20 mouse cellular contexts compared by ENCODE assay signal in genomic region chr7:24853233-24853563, GRCm38 (mm10). TPM values are rescaled to one million over a fixed set of nuclear protein-coding genes. Genes with fewer than 3 reads are reported as not detected.
DNase-seq lines count a peak whose midpoint lies in the region; ATAC-seq and TF ChIP-seq lines count a peak whose summit lies in the region.
"Had no signal": no experiment of that assay in that cellular context is flagged by ENCODE, and none has a peak within 500 bp of the region (broad histone marks: within the 10 kb centered on the region; RNA-seq: fewer than 3 reads in every experiment).

No protein-coding gene starts in this region.

- TF ChIP-seq CTCF in lung, embryonic 14.5 days (IDR thresholded peaks at IDR 0.05; ENCODE audit: low read depth) = no peak
- TF ChIP-seq CTCF in liver, postnatal 0 days (IDR thresholded peaks at IDR 0.05; ENCODE audit: low read depth) = no peak

- no peaks in the 10 kb centered on the region for H3K27me3 ChIP-seq in lung, embryonic 14.5 days (ENCODE audit: insufficient read depth, low read length)
- H3K27me3 ChIP-seq in erythroblast, embryonic 14.5 days (ENCODE audit: control insufficient read depth) = no peaks in the 10 kb centered on the region
- no peaks in the 10 kb centered on the region for H3K27me3 ChIP-seq in liver, postnatal 0 days (ENCODE audit: insufficient read depth, low read length)
- H3K27me3 ChIP-seq: hindbrain, embryonic 12.5 days; limb, embryonic 15.5 days; neural tube, embryonic 12.5 days had no signal

- no peaks in the 10 kb centered on the region for H3K9me3 ChIP-seq in lung, embryonic 14.5 days (ENCODE audit: low read depth, low read length)
- peaks cover 5% of the 10 kb centered on the region for H3K9me3 ChIP-seq in erythroblast, embryonic 14.5 days (ENCODE audit: control insufficient read depth, low read length)
- H3K9me3 ChIP-seq in liver, postnatal 0 days (ENCODE audit: low read length) = no peaks in the 10 kb centered on the region
- H3K9me3 ChIP-seq: hindbrain, embryonic 12.5 days; limb, embryonic 15.5 days; neural tube, embryonic 12.5 days had no signal

- ATAC-seq in lung, embryonic 14.5 days (ENCODE audit: insufficient read depth) = peak; percentile 33; the same call in 1 of the 2 replicates
- peak; percentile 61 for ATAC-seq in liver, postnatal 0 days
- ATAC-seq in activated CD4-positive, CD25-positive, alpha-beta regulatory T cell, adult 4 months = no peak
- ATAC-seq: midbrain, embryonic 16.5 days had no signal

- H3K36me3 ChIP-seq in lung, embryonic 14.5 days (ENCODE audit: insufficient read depth) = no peaks in the 10 kb centered on the region
- peaks cover 16% of the 10 kb centered on the region for H3K36me3 ChIP-seq in erythroblast, embryonic 14.5 days (ENCODE audit: control insufficient read depth)
- H3K36me3 ChIP-seq in liver, postnatal 0 days (replicated peaks; ENCODE audit: insufficient read depth, low read length) = no peaks in the 10 kb centered on the region
- H3K36me3 ChIP-seq: hindbrain, embryonic 12.5 days; limb, embryonic 15.5 days; neural tube, embryonic 12.5 days had no signal

- H3K4me3 ChIP-seq in lung, embryonic 14.5 days (ENCODE audit: low read depth, low read length) = no peak overlapping the region
- peak overlapping the region; percentile 67 for H3K4me3 ChIP-seq in erythroblast, embryonic 14.5 days (replicated peaks)
- no peak overlapping the region for H3K4me3 ChIP-seq in liver, postnatal 0 days (ENCODE audit: low read depth, low read length)
- H3K4me3 ChIP-seq: hindbrain, embryonic 12.5 days; limb, embryonic 15.5 days; neural tube, embryonic 12.5 days had no signal

- H3K4me1 ChIP-seq in lung, embryonic 14.5 days (ENCODE audit: insufficient read depth) = no peaks in the 10 kb centered on the region
- peaks cover 94% of the 10 kb centered on the region for H3K4me1 ChIP-seq in erythroblast, embryonic 14.5 days (ENCODE audit: control insufficient read depth)
- H3K4me1 ChIP-seq in liver, postnatal 0 days (ENCODE audit: insufficient read depth) = peaks cover 33% of the 10 kb centered on the region
- H3K4me1 ChIP-seq: hindbrain, embryonic 12.5 days; neural tube, embryonic 12.5 days had no signal

- peak; percentile 68 for DNase-seq in heart, adult 11 months
- no peak for DNase-seq in heart, adult 9 months (ENCODE audit: low spot score in 2 of 2)
- DNase-seq in lung, embryonic 14.5 days = no peak
- DNase-seq in lung, postnatal 4 days = no peak
- no peak for DNase-seq in liver, postnatal 0 days
- no peak for DNase-seq in urinary bladder, postnatal 36 days (ENCODE audit: low spot score in 2 of 2)
- DNase-seq: cerebellum, adult 11 months; kidney, adult 18-20 months; kidney, postnatal 4 days; lung, postnatal 36 days; right cerebral cortex, postnatal 4 days; thymus, postnatal 25 days had no signal

- H3K9ac ChIP-seq in lung, embryonic 14.5 days = no peak overlapping the region
- peak overlapping the region; percentile 33 for H3K9ac ChIP-seq in liver, postnatal 0 days (replicated peaks)
- H3K9ac ChIP-seq: hindbrain, embryonic 12.5 days; limb, embryonic 15.5 days; neural tube, embryonic 12.5 days had no signal

- H3K27ac ChIP-seq in lung, embryonic 14.5 days (ENCODE audit: low read depth) = no peak overlapping the region; the same call in 1 of the 2 replicates
- peak overlapping the region; percentile 95 for H3K27ac ChIP-seq in liver, postnatal 0 days (ENCODE audit: low read depth)
- H3K27ac ChIP-seq: hindbrain, embryonic 12.5 days; limb, embryonic 15.5 days; neural tube, embryonic 12.5 days had no signal

- H3K4me2 ChIP-seq in lung, embryonic 14.5 days = no peak overlapping the region
- peak overlapping the region; percentile 67 for H3K4me2 ChIP-seq in liver, postnatal 0 days (ENCODE audit: low read depth, low read length)
- H3K4me2 ChIP-seq: limb, embryonic 15.5 days; neural tube, embryonic 12.5 days had no signal

- no peak for TF ChIP-seq EP300 in liver, postnatal 0 days (IDR thresholded peaks at IDR 0.05; ENCODE audit: low read depth)

RNA-seq across cellular contexts. Expression of gene Gm9844, which starts 8.8 kb away (rescaled TPM):
- 23.5 and 25.5 TPM in 2 replicates for polyA plus RNA-seq in lung, embryonic 14.5 days (2014; fragmentation: Nextera tagmentation; extraction: Ambion mirVana)
- polyA plus RNA-seq in erythroblast, embryonic 14.5 days (2012) = 2.5 and 6.9 TPM in 2 replicates
- 1.6 and 2.7 TPM in 2 replicates for polyA plus RNA-seq in liver, postnatal 0 days (2015; fragmentation: Nextera tagmentation; extraction: Ambion mirVana)
- polyA plus RNA-seq in activated CD4-positive, CD25-positive, alpha-beta regulatory T cell, adult 4 months (2017; shearing (Covaris generic)) = 10 to 100 TPM; 17.0 to 65.7 TPM

RNA-seq across cellular contexts. Expression of gene Lypd4, which starts 16.5 kb away (rescaled TPM):
- polyA plus RNA-seq in lung, embryonic 14.5 days (2014; fragmentation: Nextera tagmentation; extraction: Ambion mirVana) = not detected in 2 replicates
- 0.06 TPM in 1 of 2 replicates, not detected in the other for polyA plus RNA-seq in erythroblast, embryonic 14.5 days (2012)
- polyA plus RNA-seq in liver, postnatal 0 days (2015; fragmentation: Nextera tagmentation; extraction: Ambion mirVana) = not detected in 2 replicates
- not detected for polyA plus RNA-seq in activated CD4-positive, CD25-positive, alpha-beta regulatory T cell, adult 4 months (2017; shearing (Covaris generic))
- polyA plus RNA-seq: cortical plate, adult 2 months; hindbrain, embryonic 12.5 days; limb, embryonic 15.5 days; neural tube, embryonic 12.5 days; stomach, embryonic 14.5 days had no signal

RNA-seq across cellular contexts. Expression of gene Dmrtc2, which starts 16.7 kb away (rescaled TPM):
- polyA plus RNA-seq in lung, embryonic 14.5 days (2014; fragmentation: Nextera tagmentation; extraction: Ambion mirVana) = not detected in 2 replicates
- not detected in 2 replicates for polyA plus RNA-seq in erythroblast, embryonic 14.5 days (2012)
- not detected in 2 replicates for polyA plus RNA-seq in liver, postnatal 0 days (2015; fragmentation: Nextera tagmentation; extraction: Ambion mirVana)
- polyA plus RNA-seq in activated CD4-positive, CD25-positive, alpha-beta regulatory T cell, adult 4 months (2017; shearing (Covaris generic)) = not detected
- polyA plus RNA-seq: cortical plate, adult 2 months; hindbrain, embryonic 12.5 days; limb, embryonic 15.5 days; neural tube, embryonic 12.5 days; stomach, embryonic 14.5 days had no signal

RNA-seq across cellular contexts. Expression of gene Rps19, which starts 31.0 kb away (rescaled TPM):
- polyA plus RNA-seq in lung, embryonic 14.5 days (2014; fragmentation: Nextera tagmentation; extraction: Ambion mirVana) = 3,015 and 3,069 TPM in 2 replicates
- 189 and 353 TPM in 2 replicates for polyA plus RNA-seq in erythroblast, embryonic 14.5 days (2012)
- polyA plus RNA-seq in liver, postnatal 0 days (2015; fragmentation: Nextera tagmentation; extraction: Ambion mirVana) = 1,140 and 1,164 TPM in 2 replicates
- polyA plus RNA-seq in activated CD4-positive, CD25-positive, alpha-beta regulatory T cell, adult 4 months (2017; shearing (Covaris generic)) = over 10,000 TPM; 11,194 to 11,919 TPM

RNA-seq across cellular contexts. Expression of gene Cd79a, which starts 44.0 kb away (rescaled TPM):
- polyA plus RNA-seq in lung, embryonic 14.5 days (2014; fragmentation: Nextera tagmentation; extraction: Ambion mirVana) = 0.16 and 0.24 TPM in 2 replicates
- 0.08 and 0.10 TPM in 2 replicates for polyA plus RNA-seq in erythroblast, embryonic 14.5 days (2012)
- polyA plus RNA-seq in liver, postnatal 0 days (2015; fragmentation: Nextera tagmentation; extraction: Ambion mirVana) = 32.0 and 34.0 TPM in 2 replicates
- 10 to 100 TPM in 1 of 2 experiments, 1 to 10 TPM in 1; 1.7 to 22.3 TPM for polyA plus RNA-seq in activated CD4-positive, CD25-positive, alpha-beta regulatory T cell, adult 4 months (2017; shearing (Covaris generic))
